17 mouse cellular contexts compared by ENCODE assay signal in genomic region chrX:167105354-167105753, GRCm38 (mm10).
A peak's percentile ranks its signal among the peaks of the same experiment; 100 is the strongest.
DNase-seq lines count a peak whose midpoint lies in the region; ATAC-seq and TF ChIP-seq lines count a peak whose summit lies in the region.
"Had no signal": no experiment of that assay in that cellular context is flagged by ENCODE, and none has a peak within 500 bp of the region (broad histone marks: within the 10 kb centered on the region; RNA-seq: fewer than 3 reads in every experiment).

No protein-coding gene starts in this region.

- peak overlapping the region; percentile 65 for H3K27ac ChIP-seq in heart, adult 2 months
- no peak overlapping the region for H3K27ac ChIP-seq in heart, embryonic 10.5 days
- H3K27ac ChIP-seq in midbrain, embryonic 12.5 days (replicated peaks): no peak overlapping the region
- H3K27ac ChIP-seq in midbrain, embryonic 16.5 days (ENCODE audit: low read length): no peak overlapping the region
- H3K27ac ChIP-seq: embryonic facial prominence, embryonic 12.5 days; heart, embryonic 13.5 days; hindbrain, postnatal 0 days had no signal

- no peak overlapping the region for H3K4me2 ChIP-seq in midbrain, embryonic 12.5 days (replicated peaks)
- no peak overlapping the region for H3K4me2 ChIP-seq in midbrain, embryonic 16.5 days (ENCODE audit: low read length)
- H3K4me2 ChIP-seq: embryonic facial prominence, embryonic 12.5 days; heart, embryonic 13.5 days had no signal

- no peak for ATAC-seq in CD4-positive, CD25-positive, alpha-beta regulatory T cell, adult 4 months
- ATAC-seq in midbrain, embryonic 12.5 days (ENCODE audit: low FRiP score, low read depth): 0 out of 2 replicates have a peak, but pooled peaks have one; percentile 44
- ATAC-seq in midbrain, embryonic 16.5 days: no peak

- no peaks in the 10 kb centered on the region for H3K79me2 ChIP-seq in heart, adult 2 months (replicated peaks; ENCODE audit: control insufficient read depth, insufficient read depth, low read length)

- WGBS in heart, adult 2 months: 80% methylated on average over 4 of the region's 4 CpGs
- whole genome bisulfite sequencing in heart, embryonic 10.5 days: 79% methylated on average over 4 of the region's 4 CpGs
- WGBS in midbrain, embryonic 12.5 days: 52% methylated on average over 4 of the region's 4 CpGs
- 47% methylated on average over 4 of the region's 4 CpGs for WGBS in midbrain, embryonic 16.5 days

- TF ChIP-seq POLR2A in heart, adult 2 months (IDR thresholded peaks at IDR 0.05; ENCODE audit: insufficient read depth, low read depth, low read length): no peak

- H3K36me3 ChIP-seq in heart, adult 2 months (ENCODE audit: control insufficient read depth, insufficient read depth, low read length): no peaks in the 10 kb centered on the region
- H3K36me3 ChIP-seq in heart, embryonic 10.5 days: no peaks in the 10 kb centered on the region
- no peaks in the 10 kb centered on the region for H3K36me3 ChIP-seq in midbrain, embryonic 12.5 days
- H3K36me3 ChIP-seq in midbrain, embryonic 16.5 days (ENCODE audit: control insufficient read depth, insufficient read depth, low read length): no peaks in the 10 kb centered on the region
- H3K36me3 ChIP-seq: embryonic facial prominence, embryonic 12.5 days; heart, embryonic 13.5 days; hindbrain, embryonic 13.5 days had no signal

- TF ChIP-seq EP300 in heart, adult 2 months (IDR thresholded peaks at IDR 0.05; ENCODE audit: insufficient read depth, low read depth, low read length): no peak

- intact Hi-C loops in heart, adult 2 months (cut with DNase I): loop anchor here (5.0 to 10.0 kb wide), 2 partner anchors 62 to 99 kb away; partner anchors contain the start of gene Tmsb4x

- no peak overlapping the region for H3K9ac ChIP-seq in heart, adult 2 months (ENCODE audit: low read depth, low read length)
- H3K9ac ChIP-seq in midbrain, embryonic 12.5 days (replicated peaks): no peak overlapping the region
- H3K9ac ChIP-seq in midbrain, embryonic 16.5 days (ENCODE audit: low read depth, low read length): no peak overlapping the region
- H3K9ac ChIP-seq: embryonic facial prominence, embryonic 12.5 days; heart, embryonic 13.5 days; hindbrain, embryonic 13.5 days had no signal

- no peaks in the 10 kb centered on the region for H3K9me3 ChIP-seq in heart, embryonic 10.5 days
- H3K9me3 ChIP-seq in midbrain, embryonic 12.5 days: no peaks in the 10 kb centered on the region
- no peaks in the 10 kb centered on the region for H3K9me3 ChIP-seq in midbrain, embryonic 16.5 days (replicated peaks; ENCODE audit: control insufficient read depth, low read length, poor library complexity, severe bottlenecking)
- H3K9me3 ChIP-seq: embryonic facial prominence, embryonic 12.5 days; heart, embryonic 13.5 days; hindbrain, embryonic 13.5 days had no signal

- no peak overlapping the region for H3K4me3 ChIP-seq in heart, adult 2 months
- no peak overlapping the region for H3K4me3 ChIP-seq in heart, embryonic 10.5 days
- H3K4me3 ChIP-seq in midbrain, embryonic 12.5 days: no peak overlapping the region
- H3K4me3 ChIP-seq in midbrain, embryonic 16.5 days (ENCODE audit: low read depth, low read length): no peak overlapping the region
- H3K4me3 ChIP-seq: embryonic facial prominence, embryonic 12.5 days; heart, embryonic 13.5 days; hindbrain, embryonic 13.5 days had no signal

- peak; percentile 47 for DNase-seq in CD4-positive, CD25-positive, alpha-beta regulatory T cell, adult 2 months (ENCODE audit: low read depth, low spot score)
- no peak for DNase-seq in heart, adult 2 months
- DNase-seq in heart, embryonic 10.5 days (ENCODE audit: low spot score): no peak
- DNase-seq in naive thymus-derived CD4-positive, alpha-beta T cell, adult 2 months (ENCODE audit: low read depth): peak; percentile 38
- no peak for DNase-seq in urinary bladder, postnatal 10 days (ENCODE audit: low spot score)
- DNase-seq: adrenal gland, postnatal 14 days; cerebellum, adult 11-12 months; cerebellum, adult 9-10 months; cerebellum, postnatal 25 days; heart, postnatal 36 days had no signal

- TF ChIP-seq CTCF in heart, adult 2 months (IDR thresholded peaks at IDR 0.05): no peak

- no peaks in the 10 kb centered on the region for H3K27me3 ChIP-seq in heart, adult 2 months (ENCODE audit: control insufficient read depth, insufficient read depth, low read length)
- H3K27me3 ChIP-seq in heart, embryonic 10.5 days (ENCODE audit: insufficient read depth, poor library complexity, severe bottlenecking): peaks cover 7% of the 10 kb centered on the region; the same call in 1 of the 2 replicates
- peaks cover 67% of the 10 kb centered on the region for H3K27me3 ChIP-seq in midbrain, embryonic 12.5 days
- peaks cover 5% of the 10 kb centered on the region; the same call in 1 of the 2 replicates for H3K27me3 ChIP-seq in midbrain, embryonic 16.5 days (ENCODE audit: control insufficient read depth, insufficient read depth, low read depth, low read length)

- peaks cover 10% of the 10 kb centered on the region for H3K4me1 ChIP-seq in heart, adult 2 months (ENCODE audit: control insufficient read depth, insufficient read depth, low read length)
- H3K4me1 ChIP-seq in heart, embryonic 10.5 days: no peaks in the 10 kb centered on the region
- H3K4me1 ChIP-seq in midbrain, embryonic 12.5 days: peaks cover 11% of the 10 kb centered on the region; the same call in 1 of the 2 replicates
- no peaks in the 10 kb centered on the region for H3K4me1 ChIP-seq in midbrain, embryonic 16.5 days (ENCODE audit: control insufficient read depth, insufficient read depth, low read length)
- H3K4me1 ChIP-seq: embryonic facial prominence, embryonic 12.5 days; heart, embryonic 13.5 days had no signal

Comparison
In these comparisons a context has a peak if more than half of its experiments do, and no peak if none do; other contexts are left out.
1. DNase-seq: peak in CD4-positive, CD25-positive, alpha-beta regulatory T cell, adult 2 months (single experiment) and naive thymus-derived CD4-positive, alpha-beta T cell, adult 2 months (single experiment); none in heart, adult 2 months (0 of 2), heart, embryonic 10.5 days (single experiment) and urinary bladder, postnatal 10 days (single experiment).